In the genomic region with DNA sequence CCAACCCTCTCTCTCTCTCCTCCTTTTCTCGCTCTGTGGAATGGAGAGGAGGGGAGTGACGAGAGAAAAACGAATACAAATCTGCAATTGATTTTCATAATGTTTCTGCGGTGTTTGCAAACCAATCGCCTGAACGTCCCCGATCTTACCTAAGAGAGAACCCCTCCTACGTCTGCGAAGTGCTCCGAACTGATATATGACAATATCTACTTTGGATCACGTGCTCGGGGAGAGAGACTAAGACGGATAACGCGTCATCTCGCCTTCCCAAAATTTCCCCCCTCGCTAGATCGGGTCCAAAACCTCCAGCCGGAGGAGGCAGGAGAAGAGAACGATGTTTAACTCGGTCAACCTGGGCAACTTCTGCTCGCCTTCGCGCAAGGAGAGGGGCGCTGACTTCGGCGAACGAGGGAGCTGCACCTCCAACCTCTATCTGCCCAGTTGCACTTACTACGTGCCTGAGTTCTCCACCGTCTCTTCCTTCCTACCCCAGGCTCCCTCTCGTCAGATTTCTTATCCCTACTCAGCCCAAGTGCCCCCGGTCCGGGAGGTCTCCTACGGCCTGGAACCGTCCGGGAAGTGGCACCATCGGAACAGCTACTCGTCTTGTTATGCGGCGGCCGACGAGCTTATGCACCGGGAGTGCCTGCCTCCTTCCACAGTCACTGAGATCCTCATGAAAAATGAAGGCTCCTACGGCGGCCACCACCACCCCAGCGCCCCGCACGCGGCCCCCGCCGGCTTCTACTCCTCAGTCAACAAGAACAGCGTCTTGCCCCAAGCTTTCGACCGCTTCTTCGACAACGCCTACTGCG, we compare ENCODE assay signal across 18 mouse cellular contexts. TPM values are rescaled to one million over a fixed set of nuclear protein-coding genes. Genes with fewer than 3 reads are reported as not detected.
DNase-seq lines count a peak whose midpoint lies in the region; ATAC-seq and TF ChIP-seq lines count a peak whose summit lies in the region.
"Had no signal": no experiment of that assay in that cellular context is flagged by ENCODE, and none has a peak within 500 bp of the region (broad histone marks: within the 10 kb centered on the region; RNA-seq: fewer than 3 reads in every experiment).

A gene (plus strand): TSS at position 236 of the 815 bp plus-strand sequence.

- H3K27ac ChIP-seq in hindbrain, embryonic 10.5 days = no peak within 1 kb of the TSS
- no peak within 1 kb of the TSS for H3K27ac ChIP-seq in hindbrain, embryonic 14.5 days
- H3K27ac ChIP-seq: forebrain, embryonic 15.5 days; lung, embryonic 15.5 days; midbrain, embryonic 15.5 days had no signal

- no peak within 1 kb of the TSS for H3K4me3 ChIP-seq in hindbrain, embryonic 10.5 days
- no peak within 1 kb of the TSS for H3K4me3 ChIP-seq in hindbrain, embryonic 14.5 days (replicated peaks; ENCODE audit: low read length)
- peak within 1 kb of the TSS; percentile 58 for H3K4me3 ChIP-seq in E14TG2a.4 (replicated peaks; ENCODE audit: low read length)
- H3K4me3 ChIP-seq: forebrain, embryonic 15.5 days; lung, embryonic 15.5 days; midbrain, embryonic 15.5 days had no signal

- intact Hi-C loops in left cerebral cortex, postnatal 25 days (cut with DNase I) = no loop called here

- no peaks in the 10 kb centered on the region; the same call in 1 of the 2 replicates for H3K4me1 ChIP-seq in hindbrain, embryonic 10.5 days (replicated peaks)
- H3K4me1 ChIP-seq in hindbrain, embryonic 14.5 days (replicated peaks; ENCODE audit: control insufficient read depth, insufficient read depth, low read length) = no peaks in the 10 kb centered on the region
- peaks cover 48% of the 10 kb centered on the region for H3K4me1 ChIP-seq in E14TG2a.4 (replicated peaks; ENCODE audit: low read depth, low read length)
- H3K4me1 ChIP-seq: forebrain, embryonic 15.5 days; lung, embryonic 15.5 days; midbrain, embryonic 15.5 days had no signal

- H3K9me3 ChIP-seq in hindbrain, embryonic 10.5 days = no peaks in the 10 kb centered on the region
- H3K9me3 ChIP-seq in hindbrain, embryonic 14.5 days (ENCODE audit: control insufficient read depth, low read length) = no peaks in the 10 kb centered on the region
- peaks cover 5% of the 10 kb centered on the region; the same call in 1 of the 2 replicates for H3K9me3 ChIP-seq in E14TG2a.4 (ENCODE audit: low read length)
- H3K9me3 ChIP-seq: forebrain, embryonic 15.5 days; lung, embryonic 15.5 days; midbrain, embryonic 15.5 days had no signal

- no peaks in the 10 kb centered on the region for H3K36me3 ChIP-seq in hindbrain, embryonic 10.5 days
- no peaks in the 10 kb centered on the region for H3K36me3 ChIP-seq in hindbrain, embryonic 14.5 days (replicated peaks; ENCODE audit: control insufficient read depth, insufficient read depth)
- H3K36me3 ChIP-seq in E14TG2a.4 (ENCODE audit: insufficient read depth, low read length) = no peaks in the 10 kb centered on the region
- H3K36me3 ChIP-seq: forebrain, embryonic 15.5 days; lung, embryonic 15.5 days; midbrain, embryonic 15.5 days had no signal

- no peak within 1 kb of the TSS for H3K9ac ChIP-seq in hindbrain, embryonic 14.5 days
- H3K9ac ChIP-seq: forebrain, embryonic 15.5 days; lung, embryonic 15.5 days; midbrain, embryonic 15.5 days had no signal

- no peak for ATAC-seq in hindbrain, embryonic 14.5 days (ENCODE audit: low FRiP score)
- ATAC-seq in megakaryocyte-erythroid progenitor cell, adult 5-6 weeks (replicated peaks; ENCODE audit: low FRiP score, low TSS enrichment, poor library complexity, severe bottlenecking) = 0 out of 2 replicates have a peak, but pooled peaks have one; percentile 41
- ATAC-seq: forebrain, embryonic 15.5 days; midbrain, embryonic 15.5 days; Patski had no signal

- no peak within 1 kb of the TSS for H3K4me2 ChIP-seq in hindbrain, embryonic 14.5 days (replicated peaks)
- H3K4me2 ChIP-seq: forebrain, embryonic 15.5 days; lung, embryonic 15.5 days; midbrain, embryonic 15.5 days had no signal

- peaks cover 100% of the 10 kb centered on the region for H3K27me3 ChIP-seq in hindbrain, embryonic 10.5 days (ENCODE audit: insufficient read depth, poor library complexity, severe bottlenecking)
- H3K27me3 ChIP-seq in hindbrain, embryonic 14.5 days (ENCODE audit: control insufficient read depth, insufficient read depth, low read length) = peaks cover 99% of the 10 kb centered on the region
- peaks cover 96% of the 10 kb centered on the region for H3K27me3 ChIP-seq in E14TG2a.4 (ENCODE audit: insufficient read depth, low read length)

- TF ChIP-seq CTCF in E14TG2a.4 (conservative IDR thresholded peaks at IDR 0.05; ENCODE audit: low read length) = no peak

- under 1% methylated on average over 57 of the region's 57 CpGs for WGBS in hindbrain, embryonic 10.5 days
- WGBS in hindbrain, embryonic 14.5 days = under 1% methylated on average over 57 of the region's 57 CpGs

- DNase-seq in hindbrain, embryonic 10.5 days (ENCODE audit: low spot score) = peak; percentile 61
- no peak for DNase-seq in hindbrain, embryonic 14.5 days (ENCODE audit: low spot score)
- DNase-seq in gastrocnemius, postnatal 25 days = peak; percentile 34
- no peak for DNase-seq in left cerebral cortex, postnatal 25 days (ENCODE audit: low spot score in 2 of 2)
- DNase-seq in adrenal gland, postnatal 10 days = no peak
- DNase-seq in cerebellum, adult 18-20 months = no peak
- DNase-seq: adrenal gland, adult 8-10 months; heart, adult 11 months; heart, postnatal 4 days; spleen, adult 18-20 months had no signal

RNA-seq across cellular contexts. Expression of the gene that starts here (rescaled TPM):
- polyA plus RNA-seq in hindbrain, embryonic 10.5 days (2016; fragmentation: Nextera tagmentation; extraction: Ambion mirVana) = not detected in 2 replicates
- polyA plus RNA-seq in hindbrain, embryonic 14.5 days (2014; fragmentation: Nextera tagmentation; extraction: Ambion mirVana) = not detected in 2 replicates
- total RNA-seq in gastrocnemius, postnatal 25 days (2021) = 1 to 10 TPM; 6.2 to 7.2 TPM
- not detected in 2 replicates for total RNA-seq in megakaryocyte-erythroid progenitor cell, adult 5-6 weeks (2014; fragmentation: Nextera tagmentation)
- not detected in 2 replicates for total RNA-seq in megakaryocyte-erythroid progenitor cell, adult 5-6 weeks (2017)
- total RNA-seq in left cerebral cortex, postnatal 25 days (2021) = not detected
- under 1 TPM in 1 of 2 experiments, not detected in 1; 0.15 TPM for total RNA-seq in adrenal gland, postnatal 10 days (2021)
- total RNA-seq: adrenal gland, adult 8-10 months; heart, postnatal 4 days; left cerebral cortex, postnatal 10 days had no signal
- polyA plus RNA-seq: forebrain, embryonic 15.5 days; lung, embryonic 15.5 days; midbrain, embryonic 15.5 days; Patski; testis, adult 2 months had no signal

Comparison
In these comparisons a context has a peak if more than half of its experiments do, and no peak if none do; other contexts are left out.
1. RNA of the gene that starts here (total RNA-seq): 6.2 to 7.2 TPM in gastrocnemius, postnatal 25 days; 0.15 TPM in adrenal gland, postnatal 10 days, not detected in megakaryocyte-erythroid progenitor cell, adult 5-6 weeks and not detected in left cerebral cortex, postnatal 25 days; every median in the first group is over 4 times any median in the second.
2. Peak in DNase-seq in hindbrain, embryonic 10.5 days; RNA of the gene not detected or under 1 TPM.
3. Peak in ATAC-seq in megakaryocyte-erythroid progenitor cell, adult 5-6 weeks; RNA of the gene not detected or under 1 TPM.